Mouse (Mus musculus) kidney, embryonic 15.5 days (tissue): Measurements from ENCODE around the gene Ppm1e. TPM values are rescaled to one million over a fixed set of nuclear protein-coding genes. Genes with fewer than 3 reads are reported as not detected.

ENCODE experiments used
- ATAC-seq: fragments of 200-750 bp; cut with Nextera tagmentation; replicated peaks from 2 replicates; pipeline ENCODE4 v1.8.0; 2017; ENCODE audit warnings: moderate TSS enrichment; ENCODE audit not compliant: low FRiP score
- H3K27ac ChIP-seq: fragments of 300-500 bp; sonication (generic); 2 replicates; pipeline ENCODE4 v1.5.1; 2015; ENCODE audit warnings: mild to moderate bottlenecking, inconsistent platforms
- H3K27me3 ChIP-seq: fragments of 300-500 bp; sonication (generic); 2 replicates; pipeline ENCODE4 v1.6.1; 2015; ENCODE audit warnings: inconsistent platforms
- H3K36me3 ChIP-seq: fragments of 300-500 bp; sonication (generic); 2 replicates; pipeline ENCODE4 v1.6.1; 2015; ENCODE audit warnings: inconsistent platforms
- H3K4me1 ChIP-seq: fragments of 300-500 bp; sonication (generic); 2 replicates; pipeline ENCODE4 v1.6.1; 2015; ENCODE audit warnings: inconsistent platforms
- H3K4me2 ChIP-seq: fragments of 300-500 bp; sonication (generic); 2 replicates; pipeline ENCODE4 v1.6.1; 2015; ENCODE audit warnings: moderate library complexity, mild to moderate bottlenecking, inconsistent platforms
- H3K4me3 ChIP-seq: fragments of 300-500 bp; sonication (generic); replicated peaks from 2 replicates; pipeline ENCODE4 v1.5.1; 2015; ENCODE audit warnings: mild to moderate bottlenecking, inconsistent platforms
- H3K9ac ChIP-seq: fragments of 300-500 bp; sonication (generic); 2 replicates; pipeline ENCODE4 v1.6.1; 2015; ENCODE audit warnings: mild to moderate bottlenecking, inconsistent platforms
- H3K9me3 ChIP-seq: fragments of 300-500 bp; sonication (generic); replicated peaks from 2 replicates; pipeline ENCODE4 v1.6.1; 2016; ENCODE audit warnings: inconsistent platforms
- WGBS: fragments of 180-500 bp; shearing (Covaris S2); methylation state at CpG from one replicate; pipeline ENCODE4 v1.1.7; 2015; ENCODE audit warnings: mixed read lengths; 5-methylcytosine and 5-hydroxymethylcytosine counted together
- polyA plus RNA-seq: library from polyadenylated mRNA; unstranded; fragments of >200 nt; fragmentation: Nextera tagmentation; extraction: Ambion mirVana; gene quantifications from 2 replicates; pipeline ENCODE4 v1.2.1, GENCODE M21; 2015

Ppm1e gene
- polyA plus RNA-seq, 1 experiment from 2014 or later, result 2.9 TPM

DNA sequence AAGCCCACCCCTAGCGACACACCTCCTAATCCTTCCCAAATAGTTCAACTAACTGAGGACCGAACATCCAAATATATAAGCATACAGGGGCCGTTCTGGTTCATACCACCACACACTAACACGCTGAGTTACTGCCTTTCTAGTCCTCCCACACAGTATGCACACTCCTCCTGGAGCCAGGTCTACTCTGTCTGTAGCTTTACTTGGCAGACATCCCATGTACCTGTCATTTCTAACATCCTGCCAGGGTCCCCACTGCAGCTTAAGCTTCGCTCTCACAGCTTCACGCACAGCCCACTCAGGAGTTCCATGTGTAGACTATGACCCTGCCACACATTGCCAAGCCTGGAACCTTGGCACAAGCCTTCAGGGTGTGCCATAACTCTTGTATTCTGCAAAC, 62.4 kb downstream of the Ppm1e start:
- WGBS, result 82% methylated on average over 6 of the region's 6 CpGs
- Histone ChIP-seq H3K27me3 (no peaks in the 10 kb centered on the region), H3K4me1 (no peaks in the 10 kb centered on the region)

DNA sequence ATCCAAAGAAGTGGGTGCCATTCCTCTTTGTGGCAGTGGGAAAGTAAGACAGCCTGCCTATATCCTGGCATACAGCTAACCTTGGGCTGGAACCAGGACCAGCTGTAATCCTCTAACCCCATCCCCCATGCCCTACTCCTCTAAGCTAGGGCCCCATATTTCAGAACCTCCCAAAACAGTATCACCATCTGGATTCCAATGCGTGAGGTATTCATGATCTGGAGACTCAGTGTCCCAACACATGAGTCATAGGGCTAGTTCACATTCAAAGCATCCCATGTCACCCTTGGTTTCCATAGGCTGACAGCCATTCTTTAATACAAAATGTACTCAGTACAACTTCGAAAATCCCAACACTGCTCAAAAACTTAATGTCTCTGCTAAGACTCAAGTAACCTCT, 63.2 kb downstream of the Ppm1e start:
- no peak for ATAC-seq
- WGBS, result 91% methylated on average over 2 of the region's 2 CpGs
- no peak overlapping the region for H3K4me2 ChIP-seq
- no peak overlapping the region for H3K9ac ChIP-seq
- H3K9me3 ChIP-seq, result no peaks in the 10 kb centered on the region
- no peaks in the 10 kb centered on the region for H3K36me3 ChIP-seq
- H3K4me3 ChIP-seq, result no peak overlapping the region
- no peaks in the 10 kb centered on the region for H3K4me1 ChIP-seq
- no peaks in the 10 kb centered on the region for H3K27me3 ChIP-seq
- H3K27ac ChIP-seq, result no peak overlapping the region

More for the DNA sequence above, 62.4 kb downstream of the Ppm1e start:
- Histone ChIP-seq H3K36me3 (no peaks in the 10 kb centered on the region), H3K4me2 (no peak overlapping the region), H3K4me3 (no peak overlapping the region), H3K9me3 (no peaks in the 10 kb centered on the region), H3K9ac (no peak overlapping the region), H3K27ac (no peak overlapping the region)
- ATAC-seq, result no peak

DNA sequence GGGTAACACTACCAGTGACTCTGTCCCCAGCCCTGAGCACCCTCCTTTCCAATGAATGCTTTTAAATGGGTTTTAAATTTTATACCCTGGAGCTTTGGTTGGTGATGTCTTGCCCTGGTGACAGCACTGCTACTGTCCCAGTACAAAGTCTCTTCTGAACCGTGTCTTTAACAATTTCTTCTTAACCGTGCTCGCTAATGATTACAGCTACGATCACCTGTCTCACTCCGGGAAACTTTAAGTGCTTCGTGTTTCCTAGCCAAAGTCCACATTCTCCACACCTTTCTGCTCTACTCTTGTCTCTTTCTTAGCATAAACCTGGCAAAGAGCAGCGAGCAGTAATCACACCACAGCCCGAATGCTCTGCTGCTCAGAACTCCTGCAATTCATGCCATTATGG, 69.5 kb downstream of the Ppm1e start:
- H3K4me2 ChIP-seq, result no peak overlapping the region
- no peaks in the 10 kb centered on the region for H3K4me1 ChIP-seq
- WGBS, result 79% methylated on average over 8 of the region's 8 CpGs
- H3K9me3 ChIP-seq, result no peaks in the 10 kb centered on the region
- no peak for ATAC-seq
- no peak overlapping the region for H3K9ac ChIP-seq
- no peak overlapping the region for H3K4me3 ChIP-seq
- no peaks in the 10 kb centered on the region for H3K36me3 ChIP-seq
- no peaks in the 10 kb centered on the region for H3K27me3 ChIP-seq
- H3K27ac ChIP-seq, result no peak overlapping the region

DNA sequence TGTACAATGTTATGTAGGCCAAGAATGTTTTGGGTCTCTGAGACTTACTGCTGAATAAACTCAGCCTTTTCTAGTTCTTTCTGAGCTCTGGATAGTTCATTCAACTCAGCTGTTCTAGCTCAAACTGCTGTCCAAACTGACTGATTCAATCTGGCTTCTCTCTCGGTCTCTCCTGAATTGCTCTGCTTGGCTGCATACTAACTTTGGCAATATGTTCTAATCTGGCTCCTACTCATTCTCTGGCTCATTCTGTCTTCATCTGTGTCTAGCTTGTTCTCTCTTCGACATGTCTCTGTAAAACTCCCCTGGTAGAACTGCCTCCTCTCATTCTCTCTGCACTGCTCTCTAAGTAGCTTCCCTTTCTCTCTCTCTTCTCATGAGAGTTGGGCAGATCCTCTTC, 72.6 kb downstream of the Ppm1e start:
- H3K36me3 ChIP-seq, result no peaks in the 10 kb centered on the region
- 87% methylated on average over 2 of the region's 2 CpGs for WGBS
- no peak overlapping the region for H3K4me3 ChIP-seq
- no peak overlapping the region for H3K27ac ChIP-seq
- H3K9me3 ChIP-seq, result no peaks in the 10 kb centered on the region
- 0 out of 2 replicates have a peak, but pooled peaks cover 6% of the 10 kb centered on the region for H3K4me1 ChIP-seq
- H3K27me3 ChIP-seq, result no peaks in the 10 kb centered on the region
- no peak overlapping the region for H3K9ac ChIP-seq
- ATAC-seq, result no peak
- no peak overlapping the region for H3K4me2 ChIP-seq

DNA sequence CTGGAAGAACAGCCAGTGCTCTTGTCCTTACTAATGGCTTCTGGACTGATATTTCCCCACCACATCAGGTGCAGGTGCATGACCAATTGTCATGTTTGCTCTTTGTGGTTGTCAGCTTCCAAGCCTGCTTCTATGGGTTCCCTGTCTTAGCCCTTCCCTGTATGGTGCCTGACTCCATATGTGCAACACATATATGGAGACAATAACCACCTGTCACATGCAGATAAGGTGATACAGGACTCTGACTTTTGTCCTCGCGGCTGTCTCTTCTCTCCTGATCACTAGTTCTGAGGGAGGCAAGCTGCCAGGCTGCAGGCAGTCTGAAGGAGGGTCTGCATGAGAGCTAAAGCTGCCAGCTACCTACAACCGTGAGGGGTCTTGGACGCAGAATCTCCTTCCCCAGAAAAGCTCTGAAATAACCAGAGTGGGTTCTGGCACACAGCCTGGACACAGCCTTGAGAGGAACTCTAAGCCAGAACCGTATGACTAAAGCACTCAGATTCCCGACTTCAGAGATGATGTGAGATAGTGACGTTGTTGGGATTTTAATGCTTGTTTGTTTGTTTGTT, 76.8 kb downstream of the Ppm1e start:
- Histone ChIP-seq H3K9ac (no peak overlapping the region), H3K9me3 (no peaks in the 10 kb centered on the region), H3K27ac (no peak overlapping the region), H3K4me1 (0 out of 2 replicates have a peak, but pooled peaks cover 10% of the 10 kb centered on the region), H3K36me3 (no peaks in the 10 kb centered on the region), H3K27me3 (no peaks in the 10 kb centered on the region), H3K4me3 (no peak overlapping the region), H3K4me2 (no peak overlapping the region)
- no peak for ATAC-seq
- WGBS, result 75% methylated on average over 7 of the region's 7 CpGs

DNA sequence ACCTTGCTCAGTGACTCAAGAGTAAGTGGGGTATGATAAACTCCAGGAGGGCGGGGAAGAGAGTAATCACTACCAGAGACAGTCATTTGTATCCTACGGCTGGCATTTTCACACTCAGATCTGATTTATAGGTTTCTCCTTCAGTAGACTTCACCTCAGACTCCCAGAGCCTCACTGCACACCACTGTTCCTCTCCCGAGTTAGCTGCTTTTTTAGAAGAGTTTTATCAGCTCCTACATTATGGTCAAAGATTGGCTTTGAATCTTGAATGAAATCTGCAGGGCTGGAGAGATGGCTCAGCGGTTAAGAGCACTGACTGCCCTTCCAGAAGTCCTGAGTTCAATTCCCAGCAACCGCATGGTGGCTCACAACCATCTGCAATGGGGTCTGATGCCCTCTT, 79.4 kb downstream of the Ppm1e start:
- no peak for ATAC-seq

DNA sequence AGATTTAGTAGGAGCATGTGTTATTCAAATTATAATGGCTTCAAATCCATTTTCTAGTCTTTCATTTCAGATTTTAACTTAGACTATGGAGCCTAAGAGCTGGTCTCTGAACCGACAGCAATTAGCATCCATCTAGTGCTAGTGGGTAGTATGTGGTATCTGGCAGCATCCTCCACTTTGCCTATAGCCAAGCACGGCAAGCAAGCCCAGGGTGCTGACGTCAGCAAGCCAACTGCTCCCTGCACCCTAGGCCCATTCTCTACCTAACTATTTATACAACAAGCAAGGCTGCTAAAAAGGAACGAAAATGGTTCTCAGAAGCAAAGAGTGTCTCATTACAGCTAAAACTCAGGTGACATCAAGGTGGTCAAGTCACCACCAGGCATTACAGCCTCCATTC, 80.0 kb downstream of the Ppm1e start:
- no peak overlapping the region for H3K4me2 ChIP-seq
- no peaks in the 10 kb centered on the region for H3K36me3 ChIP-seq
- peaks cover 17% of the 10 kb centered on the region for H3K4me1 ChIP-seq
- no peak overlapping the region for H3K27ac ChIP-seq
- WGBS, result 67% methylated on average over 4 of the region's 4 CpGs
- ATAC-seq, result no peak
- no peaks in the 10 kb centered on the region for H3K27me3 ChIP-seq
- no peaks in the 10 kb centered on the region for H3K9me3 ChIP-seq
- no peak overlapping the region for H3K4me3 ChIP-seq
- H3K9ac ChIP-seq, result no peak overlapping the region

More for the DNA sequence above, 79.4 kb downstream of the Ppm1e start:
- Histone ChIP-seq H3K4me1 (peaks cover 17% of the 10 kb centered on the region), H3K9ac (no peak overlapping the region), H3K4me3 (no peak overlapping the region), H3K4me2 (no peak overlapping the region), H3K9me3 (no peaks in the 10 kb centered on the region), H3K36me3 (no peaks in the 10 kb centered on the region), H3K27me3 (no peaks in the 10 kb centered on the region), H3K27ac (no peak overlapping the region)
- WGBS, result 45% methylated on average over 5 of the region's 5 CpGs

DNA sequence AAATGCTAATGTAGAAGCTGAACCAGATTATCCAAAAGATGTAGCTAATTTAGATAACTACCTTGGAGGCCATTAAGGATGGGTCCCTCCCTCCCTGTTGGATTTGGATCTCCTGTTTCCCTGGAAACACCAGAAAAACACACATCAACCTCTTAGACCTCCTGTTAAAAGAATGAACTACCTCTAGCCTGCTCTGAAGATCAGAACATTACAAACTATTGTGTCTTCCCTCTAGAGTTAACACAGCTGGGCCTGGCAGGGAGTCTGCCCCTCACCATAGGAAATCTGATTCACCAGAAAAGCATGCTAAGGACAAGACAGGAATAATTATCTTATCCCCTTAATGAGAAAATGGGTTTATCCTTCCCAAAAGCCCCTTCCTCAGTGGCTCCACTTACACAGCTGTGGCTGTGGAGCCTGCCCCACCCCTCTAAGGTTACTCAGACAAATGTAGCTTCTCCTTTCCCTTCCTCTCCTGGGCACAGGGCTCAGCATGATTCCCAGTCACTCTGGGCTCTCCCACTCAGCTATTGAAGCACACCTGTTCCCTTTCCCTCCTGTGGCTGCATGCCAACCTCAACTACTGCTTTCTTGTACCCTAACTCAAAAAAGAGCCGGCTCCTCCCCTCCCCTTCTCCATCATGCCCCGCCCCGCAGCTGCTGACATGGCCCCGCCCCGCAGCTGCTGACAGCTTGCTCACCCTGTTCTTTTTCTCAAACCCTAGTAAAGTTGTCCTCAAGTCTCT, 82.4 kb downstream of the Ppm1e start:
- Histone ChIP-seq H3K9me3 (no peaks in the 10 kb centered on the region), H3K4me3 (no peak overlapping the region), H3K27ac (no peak overlapping the region), H3K4me1 (peaks cover 11% of the 10 kb centered on the region), H3K4me2 (no peak overlapping the region), H3K27me3 (no peaks in the 10 kb centered on the region), H3K36me3 (no peaks in the 10 kb centered on the region), H3K9ac (no peak overlapping the region; the same call in 1 of the 2 replicates)
- 6% methylated on average over 5 of the region's 5 CpGs for WGBS
- no peak for ATAC-seq

DNA sequence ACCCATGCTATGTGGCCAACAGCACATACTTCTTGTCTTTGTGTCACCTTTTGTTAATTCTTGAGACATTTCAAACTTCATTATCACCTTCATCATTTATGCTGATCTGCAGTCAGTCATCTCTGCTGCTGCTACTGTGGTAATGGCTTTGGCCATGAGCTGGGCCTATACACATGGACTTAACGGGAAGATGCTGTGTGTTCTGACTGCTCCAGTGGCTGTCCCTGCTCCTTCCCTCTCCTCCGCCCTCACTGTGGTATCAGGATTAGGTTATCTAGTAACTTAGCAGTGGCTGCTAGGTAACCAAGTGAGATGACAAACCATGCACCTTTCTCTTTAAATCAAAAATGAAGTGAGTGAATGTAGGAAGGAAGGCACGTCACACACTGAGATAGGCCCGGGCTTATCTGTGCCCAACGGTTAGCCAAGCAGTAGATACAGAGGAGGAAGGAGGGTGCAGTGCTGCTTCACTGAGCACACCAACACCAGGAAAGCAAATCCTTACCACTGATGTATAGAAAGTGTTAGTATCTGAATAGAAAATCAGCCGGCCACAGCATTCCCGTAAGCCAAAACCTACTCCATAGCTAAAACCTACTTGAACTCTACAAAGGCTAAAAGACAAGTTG, 83.3 kb downstream of the Ppm1e start:
- no peak overlapping the region for H3K9ac ChIP-seq
- H3K36me3 ChIP-seq, result no peaks in the 10 kb centered on the region
- no peaks in the 10 kb centered on the region for H3K27me3 ChIP-seq
- ATAC-seq, result no peak
- H3K9me3 ChIP-seq, result no peaks in the 10 kb centered on the region
- H3K27ac ChIP-seq, result no peak overlapping the region
- H3K4me1 ChIP-seq, result peaks cover 11% of the 10 kb centered on the region
- WGBS, result 78% methylated on average over 7 of the region's 7 CpGs
- H3K4me2 ChIP-seq, result no peak overlapping the region
- H3K4me3 ChIP-seq, result no peak overlapping the region

DNA sequence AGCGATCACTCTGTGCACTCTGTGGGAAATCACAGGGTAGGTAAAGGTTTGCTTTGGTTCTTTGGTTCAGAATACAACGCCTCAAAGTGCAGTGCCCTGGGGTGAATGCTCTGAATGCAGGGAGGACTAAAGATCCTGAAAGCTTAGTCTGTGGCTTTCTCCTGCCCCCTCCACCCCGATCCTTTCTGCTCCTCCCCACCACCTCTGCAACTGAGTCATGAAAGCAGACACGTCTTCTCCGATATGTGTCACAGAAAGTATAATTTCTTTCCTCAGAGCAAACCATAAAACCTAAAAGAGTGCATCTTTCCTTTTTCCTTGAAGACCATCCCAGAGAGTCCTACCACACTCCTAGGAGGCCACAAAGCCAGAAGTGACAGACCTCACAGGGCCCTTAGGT, 86.1 kb downstream of the Ppm1e start:
- H3K9ac ChIP-seq, result no peak overlapping the region
- WGBS, result 84% methylated on average over 5 of the region's 5 CpGs
- no peak overlapping the region for H3K4me3 ChIP-seq
- H3K4me1 ChIP-seq, result peaks cover 8% of the 10 kb centered on the region
- no peak overlapping the region for H3K27ac ChIP-seq
- no peak for ATAC-seq
- no peaks in the 10 kb centered on the region for H3K36me3 ChIP-seq
- no peak overlapping the region for H3K4me2 ChIP-seq
- H3K27me3 ChIP-seq, result no peaks in the 10 kb centered on the region
- no peaks in the 10 kb centered on the region for H3K9me3 ChIP-seq

DNA sequence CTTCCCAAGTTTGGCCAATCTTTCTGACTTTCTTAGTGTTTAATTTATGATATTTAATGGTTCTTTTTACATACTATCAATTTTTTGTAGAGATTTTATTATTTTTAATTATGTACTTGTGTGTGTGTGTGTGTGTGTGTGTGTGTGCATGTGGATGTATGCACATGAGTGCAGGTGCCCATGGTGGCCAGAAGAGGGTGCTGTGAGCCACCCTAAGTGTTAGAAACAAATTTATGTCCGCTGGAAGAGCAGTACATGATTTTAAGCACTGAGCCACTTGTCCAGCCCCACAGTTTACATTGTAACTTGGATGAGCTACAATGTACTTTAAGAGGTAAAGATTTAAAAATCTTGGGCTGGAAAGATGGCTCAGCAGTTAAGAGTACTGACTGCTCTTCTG, 87.3 kb downstream of the Ppm1e start:
- WGBS, result 90% methylated on average over 1 of the region's 1 CpGs
- no peak for ATAC-seq
- Histone ChIP-seq H3K9ac (no peak overlapping the region), H3K36me3 (no peaks in the 10 kb centered on the region), H3K4me3 (no peak overlapping the region), H3K9me3 (no peaks in the 10 kb centered on the region), H3K4me2 (no peak overlapping the region), H3K4me1 (peaks cover 2% of the 10 kb centered on the region), H3K27me3 (no peaks in the 10 kb centered on the region), H3K27ac (no peak overlapping the region)

DNA sequence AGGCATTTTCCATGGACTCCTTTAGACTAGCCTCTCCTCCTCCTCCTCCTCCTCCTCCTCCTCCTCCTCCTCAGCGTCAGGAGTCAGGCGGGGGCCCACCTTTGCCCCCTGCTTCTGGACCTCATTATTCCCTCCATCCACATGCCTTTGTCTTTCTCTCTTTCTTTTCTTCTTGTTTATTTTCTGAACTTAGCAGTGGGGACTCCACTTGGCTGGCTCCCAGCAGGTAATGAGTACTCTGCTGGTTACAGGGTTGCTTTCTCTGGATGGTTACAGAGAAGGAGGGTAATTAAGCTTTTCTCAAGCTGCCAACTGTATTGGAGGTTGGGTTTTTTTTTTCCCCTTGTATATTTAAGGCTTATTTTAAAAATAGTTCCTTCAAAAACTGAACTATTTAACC, 87.9 kb downstream of the Ppm1e start:
- no peaks in the 10 kb centered on the region for H3K4me1 ChIP-seq
- no peaks in the 10 kb centered on the region for H3K9me3 ChIP-seq
- H3K27ac ChIP-seq, result no peak overlapping the region
- H3K4me3 ChIP-seq, result no peak overlapping the region
- no peak for ATAC-seq
- H3K4me2 ChIP-seq, result no peak overlapping the region
- no peaks in the 10 kb centered on the region for H3K27me3 ChIP-seq
- WGBS, result 21% methylated on average over 2 of the region's 2 CpGs
- no peak overlapping the region for H3K9ac ChIP-seq
- no peaks in the 10 kb centered on the region for H3K36me3 ChIP-seq
